Mouse (Mus musculus) intestine, postnatal 0 days (tissue): ENCODE measurements around the gene Hdgfl2. TPM values are rescaled to one million over a fixed set of nuclear protein-coding genes. Genes with fewer than 3 reads are reported as not detected.
A peak's percentile ranks its signal among the peaks of the same experiment; 100 is the strongest.
"Not testable (repeated sequence)": the region's sequence is repeated elsewhere in the genome, so short reads cannot be mapped to it uniquely, and the experiment has no call there.

Source experiments
- ATAC-seq: fragments of 200-750 bp; cut with Nextera tagmentation; 2 replicates; pipeline ENCODE4 v1.8.0; 2017; ENCODE audit warnings: mild to moderate bottlenecking, moderate TSS enrichment, moderate library complexity
- H3K27ac ChIP-seq: fragments of 300-500 bp; sonication (generic); 2 replicates; pipeline ENCODE4 v1.5.1; 2014; ENCODE audit warnings: mild to moderate bottlenecking, low read depth, low read length, moderate library complexity
- H3K27me3 ChIP-seq: fragments of 300-500 bp; sonication (generic); replicated peaks from 2 replicates; pipeline ENCODE4 v1.6.1; 2014; ENCODE audit warnings: low read length, mixed read lengths; ENCODE audit not compliant: control insufficient read depth, insufficient read depth
- H3K36me3 ChIP-seq: fragments of 300-500 bp; sonication (generic); 2 replicates; pipeline ENCODE4 v1.6.1; 2014; ENCODE audit warnings: mild to moderate bottlenecking, moderate library complexity; ENCODE audit not compliant: control insufficient read depth, insufficient read depth
- H3K4me1 ChIP-seq: fragments of 300-500 bp; sonication (generic); replicated peaks from 2 replicates; pipeline ENCODE4 v1.6.1; 2014; ENCODE audit warnings: antibody characterized with exemption, low read length, mixed read lengths; ENCODE audit not compliant: control insufficient read depth, insufficient read depth
- H3K4me2 ChIP-seq: fragments of 300-500 bp; sonication (generic); replicated peaks from 2 replicates; pipeline ENCODE4 v1.6.1; 2014; ENCODE audit warnings: low read depth, mild to moderate bottlenecking, moderate library complexity
- H3K4me3 ChIP-seq: fragments of 300-500 bp; sonication (generic); 2 replicates; pipeline ENCODE4 v1.5.1; 2014; ENCODE audit warnings: low read depth, low read length
- H3K9ac ChIP-seq: fragments of 300-500 bp; sonication (generic); 2 replicates; pipeline ENCODE4 v1.6.1; 2014; ENCODE audit warnings: mild to moderate bottlenecking, low read depth, low read length
- H3K9me3 ChIP-seq: fragments of 300-500 bp; sonication (generic); 2 replicates; pipeline ENCODE4 v1.6.1; 2016; ENCODE audit warnings: mixed run types; ENCODE audit not compliant: control insufficient read depth
- CTCF ChIP-seq: sonication (generic); IDR thresholded peaks from 2 replicates; pipeline ENCODE4 v1.5.1; 2016; ENCODE audit warnings: low read depth, mild to moderate bottlenecking, control low read depth, antibody characterized with exemption, moderate library complexity
- WGBS: fragments of 180-500 bp; shearing (Covaris S2); extraction: QIAGEN DNeasy Blood & Tissue Kit; methylation state at CpG from one replicate; pipeline ENCODE4 v1.1.7; 2014; 5-methylcytosine and 5-hydroxymethylcytosine counted together
- polyA plus RNA-seq: library from polyadenylated mRNA; unstranded; fragments of >200 nt; fragmentation: Nextera tagmentation; extraction: Ambion mirVana; gene quantifications from 2 replicates; pipeline ENCODE4 v1.2.1, GENCODE M21; 2015

The Hdgfl2 gene
- polyA plus RNA-seq, 1 experiment from 2014 or later, result 25.9 TPM

GRCm38 (mm10) chr17:56057381-56058120 lies 21.9 kb upstream of the Hdgfl2 start:
- Histone ChIP-seq H3K9ac (no peak overlapping the region), H3K4me3 (no peak overlapping the region), H3K27ac (no peak overlapping the region), H3K4me1 (no peaks in the 10 kb centered on the region), H3K9me3 (no peaks in the 10 kb centered on the region), H3K27me3 (no peaks in the 10 kb centered on the region), H3K36me3 (peaks cover 63% of the 10 kb centered on the region), H3K4me2 (no peak overlapping the region)
- 92% methylated on average over 11 of the region's 11 CpGs for WGBS
- TF ChIP-seq CTCF, result peak; percentile 19; the same call in 1 of the 2 replicates
- ATAC-seq, result no peak

DNA sequence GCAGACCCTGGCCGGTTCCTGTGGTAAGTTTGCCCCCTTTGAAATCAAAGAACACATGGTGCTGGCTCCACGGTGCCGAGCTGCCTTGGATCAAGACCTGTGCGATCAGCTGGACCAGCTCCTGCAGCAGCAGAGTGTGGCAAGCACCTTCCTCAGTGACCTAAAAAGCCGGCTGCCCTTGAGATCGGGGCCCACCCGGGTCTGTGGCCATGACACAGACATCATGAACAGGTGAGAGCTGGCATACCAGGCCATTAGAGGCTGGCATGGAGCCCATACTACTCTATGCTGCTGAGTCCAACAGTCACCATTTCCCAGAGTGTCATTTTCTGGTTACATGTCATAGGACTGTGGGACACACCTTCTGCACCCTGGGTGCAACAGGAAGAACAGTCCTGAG lies 17.4 kb upstream of the Hdgfl2 start:
- Histone ChIP-seq H3K36me3 (peaks cover 88% of the 10 kb centered on the region), H3K27ac (peak overlapping the region; percentile 15; the same call in 1 of the 2 replicates), H3K4me2 (no peak overlapping the region), H3K9me3 (no peaks in the 10 kb centered on the region), H3K4me3 (no peak overlapping the region), H3K27me3 (no peaks in the 10 kb centered on the region), H3K4me1 (no peaks in the 10 kb centered on the region), H3K9ac (no peak overlapping the region)
- no peak for ATAC-seq
- WGBS, result 92% methylated on average over 7 of the region's 7 CpGs
- TF ChIP-seq CTCF, result no peak

- H3K27me3 ChIP-seq, H3K9ac ChIP-seq, ATAC-seq, H3K4me2 ChIP-seq, H3K27ac ChIP-seq, H3K9me3 ChIP-seq, H3K4me1 ChIP-seq, H3K4me3 ChIP-seq: not testable (repeated sequence)
- peaks cover 93% of the 10 kb centered on the region for H3K36me3 ChIP-seq
- peak; percentile 32; the same call in 1 of the 2 replicates for TF ChIP-seq CTCF
- WGBS, result 82% methylated on average over 6 of the region's 6 CpGs
Observed at GRCm38 (mm10) chr17:56065715-56066114, 13.7 kb upstream of the Hdgfl2 start.

- no peaks in the 10 kb centered on the region for H3K27me3 ChIP-seq
- no peaks in the 10 kb centered on the region for H3K4me1 ChIP-seq
- H3K4me2 ChIP-seq, result no peak overlapping the region
- H3K9me3 ChIP-seq, result no peaks in the 10 kb centered on the region
- no peak for TF ChIP-seq CTCF
- no peak overlapping the region for H3K4me3 ChIP-seq
- no peak for ATAC-seq
- no peak overlapping the region for H3K9ac ChIP-seq
- peaks cover 92% of the 10 kb centered on the region for H3K36me3 ChIP-seq
- no peak overlapping the region for H3K27ac ChIP-seq
Observed at GRCm38 (mm10) chr17:56066451-56066850, 13.0 kb upstream of the Hdgfl2 start.

GRCm38 (mm10) chr17:56069066-56069465 lies 10.4 kb upstream of the Hdgfl2 start:
- Histone ChIP-seq H3K4me3 (no peak overlapping the region), H3K4me1 (0 out of 2 replicates have a peak, but pooled peaks cover 3% of the 10 kb centered on the region), H3K4me2 (no peak overlapping the region), H3K27ac (no peak overlapping the region), H3K27me3 (no peaks in the 10 kb centered on the region), H3K9me3 (no peaks in the 10 kb centered on the region), H3K36me3 (peaks cover 82% of the 10 kb centered on the region), H3K9ac (no peak overlapping the region)
- no peak for TF ChIP-seq CTCF
- ATAC-seq, result no peak
- 95% methylated on average over 14 of the region's 14 CpGs for WGBS

GRCm38 (mm10) chr17:56071126-56071525 lies 8.3 kb upstream of the Hdgfl2 start:
- H3K4me1 ChIP-seq, result 0 out of 2 replicates have a peak, but pooled peaks cover 3% of the 10 kb centered on the region
- no peak overlapping the region for H3K4me3 ChIP-seq
- no peaks in the 10 kb centered on the region for H3K9me3 ChIP-seq
- no peak overlapping the region for H3K9ac ChIP-seq
- no peaks in the 10 kb centered on the region for H3K27me3 ChIP-seq
- no peak overlapping the region for H3K4me2 ChIP-seq
- peaks cover 64% of the 10 kb centered on the region for H3K36me3 ChIP-seq
- no peak for TF ChIP-seq CTCF
- no peak for ATAC-seq
- no peak overlapping the region for H3K27ac ChIP-seq
